Mouse (Mus musculus): ENCODE measurements around the gene Socs2.
A peak's percentile ranks its signal among the peaks of the same experiment; 100 is the strongest.

Gene Socs2

GRCm38 (mm10) chr10:95342833-95343590 lies 74.0 kb downstream of the Socs2 start:
- no peak for DNase-seq (ENCODE audit: low spot score)

- no peak for DNase-seq (ENCODE audit: low spot score)
These were observed 76.3 kb downstream of the Socs2 start for GRCm38 (mm10) chr10:95340676-95341075.

- no peak for DNase-seq (ENCODE audit: low spot score)
These were observed 79.4 kb downstream of the Socs2 start for GRCm38 (mm10) chr10:95337589-95337988.

GRCm38 (mm10) chr10:95336781-95337544 lies 80.0 kb downstream of the Socs2 start:
- peak; percentile 44 for DNase-seq (ENCODE audit: low spot score)

Measured in testis, postnatal 14 days (tissue).